Mouse (Mus musculus) E14TG2a.4 (cell line): ENCODE measurements around the gene Pspn.
A peak's percentile ranks its signal among the peaks of the same experiment; 100 is the strongest.

ENCODE experiments used
- CTCF ChIP-seq: conservative IDR thresholded peaks from 2 replicates; pipeline ENCODE4 v1.5.1; 2014; ENCODE audit warnings: low read length
- NANOG ChIP-seq: IDR thresholded peaks from 2 replicates; pipeline ENCODE4 v1.6.1; 2014; ENCODE audit warnings: borderline replicate concordance, low read length, mixed read lengths
- POU5F1 ChIP-seq: IDR thresholded peaks from 2 replicates; pipeline ENCODE4 v1.6.1; 2014; ENCODE audit warnings: low read length, borderline replicate concordance

DNA sequence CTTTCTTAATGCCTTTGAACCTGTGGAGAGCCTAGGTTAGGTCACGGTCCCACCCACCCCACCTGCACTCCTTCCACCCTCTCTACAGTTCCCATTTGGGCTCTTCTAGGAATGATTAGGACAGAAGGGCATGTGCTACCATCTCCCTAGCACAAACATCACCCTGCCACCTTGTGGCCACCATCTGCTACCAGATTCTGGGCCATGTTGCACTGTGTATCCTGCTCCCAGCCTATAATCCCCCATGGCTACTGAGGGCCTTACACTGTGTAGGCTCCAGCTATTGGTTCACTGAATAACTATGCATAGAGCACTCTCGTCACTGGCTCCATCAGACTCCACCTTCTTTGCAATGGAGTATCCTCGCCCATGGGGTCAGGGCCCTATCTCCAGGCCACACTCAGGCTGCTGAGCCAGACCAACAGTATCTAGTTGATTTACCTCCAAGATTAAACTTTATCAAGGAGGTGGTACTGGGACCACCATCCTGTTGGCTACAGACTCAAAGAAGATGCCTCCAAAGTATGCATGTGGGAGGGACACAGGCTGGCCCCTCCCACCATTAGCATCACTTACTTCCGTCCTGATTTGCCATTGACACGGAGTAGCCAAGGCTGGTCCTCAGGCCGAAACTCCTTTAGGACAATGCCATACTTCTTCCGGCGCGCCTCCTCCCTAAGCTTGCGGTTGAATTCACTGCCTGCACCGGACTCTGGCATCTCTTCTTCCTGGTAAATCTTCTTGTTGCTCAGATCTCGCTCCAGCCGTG, 7.5 kb upstream of the Pspn start:
- peak; percentile 30 for TF ChIP-seq CTCF
- TF ChIP-seq NANOG, result no peak
- TF ChIP-seq POU5F1, result no peak
